Mouse (Mus musculus): Measurements from ENCODE around the gene Zfp617.
"Not testable (repeated sequence)": the region's sequence is repeated elsewhere in the genome, so short reads cannot be mapped to it uniquely, and the experiment has no call there.

GRCm38 (mm10) chr8:71861551-71861950, 46.9 kb upstream of the Zfp617 start:
- TF ChIP-seq CTCF, EP300 (IDR thresholded peaks at IDR 0.05; ENCODE audit: low read depth): not testable (repeated sequence)
